Mouse (Mus musculus) stomach, postnatal 0 days (tissue): Measurements from ENCODE around the gene Lgr4.
"Not testable (repeated sequence)": the region's sequence is repeated elsewhere in the genome, so short reads cannot be mapped to it uniquely, and the experiment has no call there.

Experiments used
- CTCF ChIP-seq: IDR thresholded peaks from 2 replicates; pipeline ENCODE4 v1.5.1; 2016; ENCODE audit warnings: antibody characterized with exemption, low read depth, mild to moderate bottlenecking, moderate library complexity
- EP300 ChIP-seq: optimal IDR thresholded peaks from 2 replicates; pipeline ENCODE3; 2016; ENCODE audit warnings: antibody characterized with exemption

- not testable (repeated sequence) for TF ChIP-seq EP300, CTCF
Measured at GRCm38 (mm10) chr2:109879429-109879828, 38.0 kb upstream of the Lgr4 start.
